Mouse (Mus musculus) monocyte, adult 5-6 weeks (primary cell): ENCODE results near the gene Pola2. TPM values are rescaled to one million over a fixed set of nuclear protein-coding genes. Genes with fewer than 3 reads are reported as not detected.

ENCODE experiments used
- ATAC-seq: fragments of 153-309, 156-312 bp; replicated peaks from 2 replicates; pipeline ENCODE4 v1.8.0; 2017; ENCODE audit warnings: mild to moderate bottlenecking; ENCODE audit not compliant: low TSS enrichment, insufficient number of reproducible peaks, severe bottlenecking, poor library complexity, low FRiP score
- total RNA-seq: library from RNA; stranded (forward); fragments of 200-1000, 200-491, 200-594 nt; gene quantifications from 3 replicates; pipeline ENCODE4 v1.2.3, GENCODE M21; 2017

Gene Pola2
- total RNA-seq, 1 experiment from 2014 or later = 16.7 TPM

DNA sequence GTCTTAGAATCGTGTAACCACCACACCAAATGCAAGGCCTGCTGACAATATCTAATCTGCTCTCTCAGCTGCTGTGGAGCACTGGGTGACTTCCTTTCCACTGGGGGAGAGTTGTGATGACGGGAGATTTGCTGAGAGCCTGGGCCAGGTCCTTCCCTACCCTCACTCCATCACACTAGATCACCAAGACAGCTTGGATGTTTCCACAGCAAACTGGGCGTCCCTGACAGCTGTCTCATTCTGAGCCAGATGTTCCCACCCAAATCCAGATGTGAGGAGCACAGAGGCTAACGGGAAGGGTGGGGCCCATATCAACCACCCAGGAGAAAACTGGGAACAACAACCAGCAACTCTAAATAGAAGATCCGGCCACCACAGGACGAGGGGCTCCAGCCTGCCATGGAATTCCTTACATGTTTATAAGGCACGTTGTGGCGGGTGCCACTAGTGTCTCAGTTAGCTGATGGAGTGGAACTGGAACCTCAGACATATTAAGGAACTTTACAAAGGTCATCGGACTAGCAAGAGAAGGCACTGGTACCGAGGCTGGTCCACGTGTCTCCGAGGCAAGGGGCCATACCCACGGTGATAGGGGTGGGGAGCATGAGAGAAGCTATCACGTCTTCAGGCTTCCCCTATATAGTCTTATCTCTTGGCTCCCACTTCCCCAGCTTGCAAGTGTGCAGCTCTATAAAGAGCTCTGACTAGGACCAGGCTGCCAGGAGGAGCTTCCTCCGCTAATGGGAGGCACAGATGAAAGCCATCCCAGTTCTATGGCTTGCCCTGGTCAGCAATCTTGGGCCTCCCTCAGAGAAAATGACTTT lies 41.7 kb downstream of the Pola2 start:
- no peak for ATAC-seq

DNA sequence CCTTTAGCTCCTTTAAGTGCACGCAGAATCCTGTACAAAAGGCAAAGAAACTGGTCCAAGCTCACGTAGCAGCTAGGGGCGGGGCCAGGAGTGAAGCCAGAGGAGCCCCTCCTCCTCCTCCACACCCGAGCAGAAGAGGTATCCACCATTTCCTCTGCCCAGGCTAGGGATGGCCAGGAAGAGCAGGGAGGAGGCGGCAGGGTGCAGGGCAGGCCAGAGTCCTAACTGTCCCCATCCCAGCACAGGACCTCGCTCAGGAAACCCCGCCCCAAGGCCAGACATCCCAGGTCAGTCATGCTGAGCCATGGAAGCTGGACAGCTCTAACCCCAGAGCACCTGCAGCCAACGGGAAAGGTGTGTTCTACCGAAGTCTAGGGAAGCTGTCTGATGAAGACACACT lies 42.3 kb downstream of the Pola2 start:
- ATAC-seq = no peak

DNA sequence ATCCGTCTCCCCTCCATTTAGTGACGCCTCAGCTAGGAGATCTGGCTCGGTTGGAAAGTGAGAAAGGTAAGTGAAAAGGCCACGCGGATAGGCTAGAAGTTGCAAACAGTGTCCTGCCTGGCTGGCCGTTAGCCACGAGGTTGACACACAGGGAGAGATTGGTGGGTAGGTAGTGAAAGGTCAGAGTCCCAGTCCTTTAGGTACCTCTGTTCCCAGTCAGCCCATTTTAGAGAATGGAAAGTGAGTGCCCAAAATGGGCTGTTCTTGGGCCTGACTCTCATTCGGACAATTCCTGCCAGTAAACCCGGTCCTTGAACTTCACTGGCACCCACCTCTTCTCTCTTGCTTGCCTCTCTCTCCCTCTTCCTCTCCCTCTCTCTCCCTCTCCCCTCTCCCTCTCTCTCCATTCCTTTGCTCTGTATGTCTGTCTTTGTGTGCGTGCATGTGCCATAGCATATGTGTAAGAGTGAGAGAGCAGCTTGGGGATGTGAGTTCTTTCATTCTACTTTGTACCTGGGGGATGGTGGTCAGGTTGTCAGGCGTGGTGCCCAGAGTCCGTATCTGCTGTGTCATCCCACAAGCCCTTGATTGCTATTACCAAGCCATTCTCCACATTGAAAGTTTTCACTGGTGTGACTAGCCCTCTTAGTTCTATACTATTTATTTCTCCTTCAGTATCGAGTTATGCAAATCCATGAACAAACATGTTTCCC lies 50.8 kb downstream of the Pola2 start, which contains the start of gene Dpf2:
Gene Dpf2 (minus strand): TSS at position 4 of the 713 bp plus-strand sequence.
- ATAC-seq = no peak

DNA sequence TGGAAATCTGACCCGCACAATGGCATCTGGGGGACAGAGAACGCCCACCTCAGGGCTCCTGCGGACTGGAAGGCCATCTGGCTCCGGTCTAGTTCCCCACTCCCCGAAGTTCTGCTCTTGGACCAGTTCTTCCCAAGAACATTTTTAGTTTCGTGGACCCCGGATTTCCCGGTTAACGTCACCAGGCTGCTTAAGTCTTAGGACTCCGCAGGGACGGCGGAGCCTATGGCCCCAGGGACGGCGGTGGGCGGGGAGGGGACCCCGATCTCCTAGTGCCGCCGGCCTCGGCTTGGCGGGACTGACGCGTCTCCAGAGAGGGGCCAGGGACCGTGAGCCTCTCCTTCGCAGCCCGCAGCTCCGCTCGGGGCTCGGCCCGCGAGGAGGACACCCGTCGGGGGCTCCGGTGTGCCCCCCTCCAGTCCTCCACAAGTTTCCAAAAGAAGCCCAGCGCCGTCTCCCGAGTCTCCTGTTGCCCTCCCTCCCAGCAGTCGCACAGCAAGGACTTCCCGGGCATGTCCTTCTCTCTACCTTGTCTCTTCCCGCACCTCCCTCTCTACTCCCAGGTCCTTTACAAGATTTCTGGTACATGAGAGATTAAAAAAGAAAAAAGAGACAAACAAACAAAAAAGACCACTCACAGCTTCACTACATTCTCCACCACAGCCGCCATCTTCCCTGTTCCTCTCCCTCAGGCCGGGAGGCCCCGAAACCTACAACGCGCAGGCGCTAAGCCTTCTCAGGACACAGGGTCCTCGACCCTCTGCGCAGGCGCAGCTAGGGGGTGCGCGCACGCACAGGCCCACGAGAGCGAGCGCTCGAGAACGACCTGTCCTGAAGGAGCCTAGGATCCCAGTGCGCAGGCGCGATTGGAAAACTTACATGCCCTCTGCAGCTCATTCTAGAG lies 51.6 kb downstream of the Pola2 start:
- ATAC-seq = peak; percentile 93

DNA sequence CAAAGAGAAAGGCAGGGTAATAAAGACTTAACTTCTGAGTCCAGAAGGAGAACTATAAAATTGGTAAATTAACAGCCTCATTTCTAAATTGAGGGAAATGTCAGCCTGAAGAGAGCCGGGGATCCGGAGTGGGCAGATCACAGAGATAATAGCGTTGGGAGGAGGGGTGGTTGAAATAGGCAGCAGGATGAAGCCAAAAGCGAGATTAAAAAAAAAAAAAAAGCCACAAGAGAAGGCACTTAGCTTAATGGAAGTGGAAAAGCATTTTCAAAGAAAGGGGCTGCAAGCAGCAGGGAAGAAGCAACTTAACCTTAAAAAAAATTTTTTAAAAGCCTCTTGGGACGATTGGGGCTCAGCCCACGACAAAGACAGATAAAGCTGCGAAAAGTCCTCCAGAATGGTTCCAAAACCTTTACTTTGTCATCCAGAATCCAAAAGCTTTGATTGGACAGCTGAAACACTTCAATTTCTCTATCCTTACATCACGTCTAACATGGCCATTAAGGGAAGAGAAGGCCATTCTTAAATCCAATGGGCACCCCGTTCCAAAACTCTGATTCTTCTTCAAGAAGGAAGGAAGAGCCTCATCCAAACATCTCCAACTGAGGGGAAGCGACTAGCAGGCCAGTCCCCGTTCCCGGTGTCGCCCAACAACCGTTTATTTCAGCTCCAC lies 52.4 kb downstream of the Pola2 start:
- no peak for ATAC-seq

DNA sequence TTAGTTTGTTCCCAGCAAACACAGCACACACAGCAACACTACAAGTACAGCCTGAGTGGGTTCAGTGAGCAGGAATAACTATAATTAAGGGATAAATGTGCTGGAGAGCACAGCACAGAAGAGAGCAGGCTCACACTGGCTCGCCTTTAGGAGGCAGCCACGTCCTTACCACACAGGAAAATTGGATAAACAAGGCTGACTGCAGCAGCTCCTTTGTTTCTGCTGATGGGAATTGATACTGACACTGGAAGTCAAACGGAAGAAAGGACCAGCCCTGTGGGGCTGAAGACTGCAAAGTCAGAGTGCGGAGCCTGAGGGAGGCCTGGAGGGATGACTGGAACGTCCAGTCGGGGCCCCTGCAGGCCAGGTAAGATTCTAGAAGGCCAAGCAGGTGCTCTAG lies 53.8 kb downstream of the Pola2 start:
- no peak for ATAC-seq

DNA sequence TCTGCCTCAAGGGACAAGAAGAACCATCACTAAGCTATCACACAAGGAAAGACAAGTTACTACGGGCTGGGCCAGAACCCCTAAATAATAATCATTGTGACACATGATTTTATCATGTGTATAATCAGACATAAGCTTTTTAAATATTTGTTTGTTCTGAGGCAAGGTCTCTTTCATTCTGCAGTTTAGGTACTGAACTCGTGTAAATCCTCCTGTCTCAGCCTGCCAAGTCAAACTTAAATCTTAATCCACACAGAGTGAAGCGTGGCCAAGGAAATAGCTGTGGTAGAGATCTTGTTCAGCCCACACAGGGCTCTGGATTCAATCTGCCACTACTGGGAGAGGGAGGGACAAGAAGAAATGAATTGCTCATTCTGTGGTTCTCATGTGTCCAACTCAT lies 56.7 kb downstream of the Pola2 start:
- ATAC-seq = no peak

DNA sequence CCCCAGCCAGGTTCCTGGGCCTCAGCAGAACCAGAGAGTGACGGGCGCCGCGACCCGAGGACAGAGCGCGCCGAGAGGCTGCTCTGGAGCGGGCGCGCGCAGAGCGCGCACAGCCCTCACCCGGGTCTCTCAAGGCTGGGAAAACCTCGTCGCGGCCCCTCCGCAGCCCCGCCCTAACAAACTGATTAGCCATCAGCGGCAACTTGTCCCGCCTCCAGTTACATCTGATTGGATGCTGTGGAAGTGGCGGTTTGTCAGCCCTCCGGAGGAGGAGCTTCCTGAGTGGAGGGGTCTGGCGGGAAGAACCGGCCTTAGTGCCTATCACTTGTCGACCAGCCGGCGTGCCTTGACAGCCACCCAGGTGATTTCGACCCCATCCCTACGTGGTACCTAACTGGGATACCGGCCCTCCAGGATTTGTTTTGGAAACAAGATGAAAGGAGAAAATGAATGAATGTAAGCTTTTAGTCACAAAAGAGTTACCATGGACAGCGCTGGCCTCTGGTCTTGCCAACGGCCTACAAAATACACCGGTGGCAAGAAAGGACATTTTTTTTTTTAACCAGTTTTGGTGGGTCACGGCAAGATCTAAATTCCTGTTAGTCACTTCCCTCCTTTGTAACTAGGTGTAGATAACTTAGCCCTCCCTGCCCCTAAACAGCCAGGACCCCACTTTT lies 69.9 kb downstream of the Pola2 start, which contains the start of gene Tigd3:
Gene Tigd3 (minus strand): TSS at position 148 of the 677 bp plus-strand sequence.
- ATAC-seq = peak; percentile 85

DNA sequence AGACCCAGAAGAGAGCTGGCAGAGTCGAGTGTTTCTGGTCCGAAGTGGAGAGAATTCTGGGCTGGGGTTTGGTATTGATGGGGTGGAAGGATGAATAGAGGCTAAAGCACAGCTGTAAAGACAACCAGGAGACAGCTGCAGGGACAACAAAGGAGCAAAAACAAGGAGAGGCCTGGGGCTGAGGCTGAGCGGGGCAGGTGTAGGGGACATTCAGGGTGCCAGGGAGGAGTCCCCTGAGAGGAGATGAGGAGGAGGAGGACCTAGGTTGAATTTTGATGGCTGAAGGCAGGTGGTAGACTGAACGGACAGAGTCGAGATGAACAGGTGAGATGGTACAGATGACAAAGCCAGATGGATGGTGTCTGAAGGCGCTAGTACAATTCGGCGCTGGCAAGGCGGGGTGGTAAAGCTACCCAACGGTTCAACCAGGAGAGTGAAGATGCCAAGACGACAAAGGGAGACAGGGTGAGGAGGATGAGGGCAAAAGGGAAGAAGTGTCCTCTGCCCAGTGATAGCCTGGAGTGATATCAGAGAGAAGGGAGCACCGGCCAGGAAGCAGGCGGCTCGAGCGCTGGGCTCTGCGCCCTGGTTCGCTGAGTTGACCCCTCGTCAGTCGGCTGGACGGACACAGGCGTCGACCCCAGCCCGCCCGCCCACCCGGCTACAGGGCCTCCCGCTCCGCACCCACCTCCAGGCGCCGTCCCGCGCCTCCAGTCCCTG lies 70.6 kb downstream of the Pola2 start:
- ATAC-seq = no peak

DNA sequence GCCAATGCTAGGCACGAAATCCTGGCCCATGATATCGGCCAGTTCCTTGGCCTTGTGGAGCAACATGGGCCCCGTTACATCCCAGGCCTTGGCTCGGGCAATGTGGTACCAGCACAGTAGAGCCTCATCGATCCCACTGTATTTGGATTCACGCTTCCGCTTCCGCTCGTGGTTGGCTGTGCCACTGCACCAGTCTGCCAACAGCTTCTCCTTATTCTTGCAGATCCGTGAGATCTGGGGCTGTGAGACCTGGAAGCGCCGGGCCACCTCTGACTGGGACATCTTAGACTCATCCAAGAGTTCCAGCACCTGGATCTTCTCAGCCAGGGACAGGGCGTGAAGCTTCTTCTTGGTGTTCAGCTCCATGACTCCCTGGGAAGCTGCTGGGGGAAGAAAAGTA lies 71.3 kb downstream of the Pola2 start:
- ATAC-seq = no peak

DNA sequence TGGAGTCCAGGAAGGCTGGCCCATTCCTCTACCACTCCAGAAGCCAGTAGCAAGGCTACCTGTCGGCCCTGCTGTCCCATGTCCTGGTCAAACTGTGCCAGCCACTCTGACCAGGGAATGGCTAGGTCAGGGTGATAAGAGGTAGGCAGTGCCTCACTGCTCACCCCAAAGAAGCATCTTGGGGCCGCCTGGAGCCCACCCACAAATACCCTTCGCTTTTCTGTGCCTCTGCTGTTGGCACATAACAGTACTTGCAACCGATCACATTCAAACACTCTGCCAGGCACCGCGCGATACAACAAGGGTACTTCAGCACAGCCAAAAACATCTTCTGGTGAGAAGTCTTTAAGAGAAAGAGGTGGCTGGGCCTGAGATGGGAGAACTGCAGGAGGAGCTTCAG lies 71.7 kb downstream of the Pola2 start:
- no peak for ATAC-seq

DNA sequence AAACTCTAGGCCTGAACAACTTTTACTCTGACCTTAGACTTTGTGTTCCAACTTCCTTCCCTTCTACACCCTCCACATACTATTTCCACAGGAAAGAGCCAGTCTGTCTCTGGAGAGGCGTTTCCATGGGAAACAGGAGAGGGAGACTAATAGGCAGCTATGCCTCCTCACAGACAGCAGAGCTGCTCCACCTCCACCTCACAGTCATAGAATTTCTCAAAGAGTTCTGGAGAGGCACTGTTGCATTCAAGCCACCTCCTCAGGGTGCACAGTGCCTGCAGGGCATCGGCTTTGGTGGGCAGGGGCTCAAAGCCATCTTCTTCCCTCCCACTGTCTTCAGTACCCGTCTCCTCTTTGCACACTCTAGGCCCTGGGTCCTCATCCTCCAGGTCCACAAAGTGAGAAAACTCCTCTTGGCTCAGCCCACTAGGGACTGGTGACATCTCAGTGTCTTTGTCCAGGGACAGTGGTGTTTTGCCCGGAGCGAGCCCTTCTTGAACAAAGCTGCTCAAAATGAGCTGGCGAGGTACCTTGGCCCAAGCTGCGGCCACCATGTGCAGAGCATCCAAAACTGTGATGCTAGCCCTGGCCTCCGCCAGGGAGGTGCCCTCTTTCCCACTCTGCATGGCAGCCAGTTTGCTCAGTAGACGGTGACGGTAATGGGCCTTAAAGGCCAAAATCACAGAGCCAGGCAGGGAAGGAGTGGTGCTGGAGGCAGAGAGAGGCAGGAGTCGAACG lies 72.3 kb downstream of the Pola2 start:
- ATAC-seq = no peak; the same call in 1 of the 2 replicates

Other genes with a start within 250 kb of the Pola2 start
- gene Ehbp1l1, start 237.9 kb downstream of the Pola2 start, total RNA-seq = 141 to 192 TPM (median 174 TPM) in 3 replicates
- 33.1 to 54.4 TPM (median 45.1 TPM) in 3 replicates for gene Fam89b, start 234.5 kb downstream of the Pola2 start, total RNA-seq
- 1.2 to 9.7 TPM (median 2.2 TPM) in 3 replicates for gene Ltbp3, start 223.3 kb downstream of the Pola2 start, total RNA-seq
- gene Scyl1, start 192.8 kb downstream of the Pola2 start, total RNA-seq = 37.3 to 55.9 TPM (median 44.9 TPM) in 3 replicates
- 32.8 to 50.6 TPM (median 34.5 TPM) in 3 replicates for gene Frmd8, start 88.9 kb downstream of the Pola2 start, total RNA-seq
- 64.4 to 73.5 TPM (median 69.7 TPM) in 3 replicates for gene Slc25a45, start 86.4 kb downstream of the Pola2 start, total RNA-seq
- 0.64 to 0.97 TPM (median 0.95 TPM) in 3 replicates for gene Tigd3, start 70.1 kb downstream of the Pola2 start, total RNA-seq
- 50.3 to 76.6 TPM (median 76.0 TPM) in 3 replicates for gene Dpf2, start 51.2 kb downstream of the Pola2 start, total RNA-seq
- 14.7 to 32.1 TPM (median 27.0 TPM) in 3 replicates for gene Cdc42ep2, start 39.4 kb downstream of the Pola2 start, total RNA-seq
- gene Slc22a20, start 21.9 kb upstream of the Pola2 start, total RNA-seq = not detected in 3 replicates
- gene Capn1, start 51.7 kb upstream of the Pola2 start, total RNA-seq = 45.8 to 78.2 TPM (median 59.2 TPM) in 3 replicates
- gene Syvn1, start 82.4 kb upstream of the Pola2 start, total RNA-seq = 7.7 to 16.8 TPM (median 11.2 TPM) in 3 replicates
- gene Mrpl49, start 93.6 kb upstream of the Pola2 start, total RNA-seq = 10.1 to 30.8 TPM (median 29.6 TPM) in 3 replicates
- gene Fau, start 93.6 kb upstream of the Pola2 start, total RNA-seq = 2,354 to 3,035 TPM (median 2,719 TPM) in 3 replicates
- 4.8 to 9.3 TPM (median 8.4 TPM) in 3 replicates for gene Znhit2, start 97.0 kb upstream of the Pola2 start, total RNA-seq
- 5.5 to 18.5 TPM (median 8.9 TPM) in 3 replicates for gene Tm7sf2, start 104.2 kb upstream of the Pola2 start, total RNA-seq
- 61.1 to 80.8 TPM (median 75.6 TPM) in 3 replicates for gene Vps51, start 113.0 kb upstream of the Pola2 start, total RNA-seq
- gene Tmem262, start 115.8 kb upstream of the Pola2 start, total RNA-seq = not detected in 3 replicates
- 0.43 TPM in 1 of 3 replicates, not detected in the others for gene Gm28374, start 118.1 kb upstream of the Pola2 start, total RNA-seq
- 29.3 to 49.8 TPM (median 34.6 TPM) in 3 replicates for gene Zfpl1, start 120.8 kb upstream of the Pola2 start, total RNA-seq
- 0.49 to 0.76 TPM (median 0.75 TPM) in 3 replicates for gene Cdca5, start 120.8 kb upstream of the Pola2 start, total RNA-seq
- 1.4 TPM in 1 of 3 replicates, not detected in the others for gene AC131692.1, start 130.2 kb upstream of the Pola2 start, total RNA-seq
- gene Naaladl1, start 141.6 kb upstream of the Pola2 start, total RNA-seq = 1.3 TPM in 1 of 3 replicates, not detected in the others
- 2.1 to 2.6 TPM (median 2.1 TPM) in 3 replicates for gene Sac3d1, start 154.4 kb upstream of the Pola2 start, total RNA-seq
- gene Snx15, start 164.1 kb upstream of the Pola2 start, total RNA-seq = 8.8 to 22.5 TPM (median 11.5 TPM) in 3 replicates
- gene Batf2, start 176.8 kb upstream of the Pola2 start, total RNA-seq = 0.78 to 5.3 TPM (median 1.9 TPM) in 3 replicates
- 4.8 to 9.6 TPM (median 5.8 TPM) in 3 replicates for gene Arl2, start 177.3 kb upstream of the Pola2 start, total RNA-seq
- gene Majin, start 220.2 kb upstream of the Pola2 start, total RNA-seq = not detected in 3 replicates